Mouse (Mus musculus): ENCODE results near the gene Ntsr1.

Ntsr1 gene

GRCm38 (mm10) chr2:180506281-180506680 is 6.5 kb downstream of the Ntsr1 start:
- DNase-seq (ENCODE audit: extremely low spot score, low spot score): no peak

GRCm38 (mm10) chr2:180508455-180509115 is 8.8 kb downstream of the Ntsr1 start:
- no peak for DNase-seq (ENCODE audit: extremely low spot score, low spot score)

- DNase-seq (ENCODE audit: extremely low spot score, low spot score): no peak
Observed at GRCm38 (mm10) chr2:180510867-180511266, 11.1 kb downstream of the Ntsr1 start.

- DNase-seq (ENCODE audit: extremely low spot score, low spot score): no peak
Observed at GRCm38 (mm10) chr2:180511875-180512661, 12.3 kb downstream of the Ntsr1 start.

- no peak for DNase-seq (ENCODE audit: extremely low spot score, low spot score)
Observed at GRCm38 (mm10) chr2:180513019-180513418, 13.2 kb downstream of the Ntsr1 start.

- no peak for DNase-seq (ENCODE audit: extremely low spot score, low spot score)
Observed at GRCm38 (mm10) chr2:180513835-180514234, 14.1 kb downstream of the Ntsr1 start.

GRCm38 (mm10) chr2:180521437-180522221 is 21.9 kb downstream of the Ntsr1 start:
- DNase-seq (ENCODE audit: extremely low spot score, low spot score): no peak

GRCm38 (mm10) chr2:180522825-180523224 is 23.0 kb downstream of the Ntsr1 start:
- DNase-seq (ENCODE audit: extremely low spot score, low spot score): no peak

- no peak for DNase-seq (ENCODE audit: extremely low spot score, low spot score)
Observed at GRCm38 (mm10) chr2:180527447-180527846, 27.7 kb downstream of the Ntsr1 start.

- no peak for DNase-seq (ENCODE audit: extremely low spot score, low spot score)
Observed at GRCm38 (mm10) chr2:180527883-180528282, 28.1 kb downstream of the Ntsr1 start.

- no peak for DNase-seq (ENCODE audit: extremely low spot score, low spot score)
Observed at GRCm38 (mm10) chr2:180530130-180530529, 30.4 kb downstream of the Ntsr1 start.

GRCm38 (mm10) chr2:180530584-180530983 is 30.8 kb downstream of the Ntsr1 start:
- DNase-seq (ENCODE audit: extremely low spot score, low spot score): no peak

GRCm38 (mm10) chr2:180531671-180532385 is 32.1 kb downstream of the Ntsr1 start:
- DNase-seq (ENCODE audit: extremely low spot score, low spot score): no peak

GRCm38 (mm10) chr2:180532386-180532995 is 32.7 kb downstream of the Ntsr1 start:
- no peak for DNase-seq (ENCODE audit: extremely low spot score, low spot score)

GRCm38 (mm10) chr2:180533237-180533636 is 33.5 kb downstream of the Ntsr1 start:
- no peak for DNase-seq (ENCODE audit: extremely low spot score, low spot score)

GRCm38 (mm10) chr2:180543675-180544074 is 43.9 kb downstream of the Ntsr1 start:
- DNase-seq (ENCODE audit: extremely low spot score, low spot score): no peak

- DNase-seq (ENCODE audit: extremely low spot score, low spot score): no peak
Observed at GRCm38 (mm10) chr2:180545046-180545445, 45.3 kb downstream of the Ntsr1 start.

- no peak for DNase-seq (ENCODE audit: extremely low spot score, low spot score)
Observed at GRCm38 (mm10) chr2:180547384-180548106, 47.8 kb downstream of the Ntsr1 start.

- DNase-seq (ENCODE audit: extremely low spot score, low spot score): no peak
Observed at GRCm38 (mm10) chr2:180552340-180552739, 52.6 kb downstream of the Ntsr1 start.

- no peak for DNase-seq (ENCODE audit: extremely low spot score, low spot score)
Observed at GRCm38 (mm10) chr2:180555219-180555618, 55.4 kb downstream of the Ntsr1 start.
